Mouse (Mus musculus): Measurements from ENCODE around the gene Phgr1.

Phgr1 gene

GRCm38 (mm10) chr2:118779504-118780480 lies 7.2 kb downstream of the Phgr1 start, which contains the start of gene Disp2:
Gene Disp2, plus strand, starts transcription at chr2:118779719.
- peak; percentile 94 for DNase-seq (ENCODE audit: low spot score)

GRCm38 (mm10) chr2:118781115-118781514 lies 8.5 kb downstream of the Phgr1 start:
- DNase-seq (ENCODE audit: low spot score) = no peak

- no peak for DNase-seq (ENCODE audit: low spot score)
Measured at GRCm38 (mm10) chr2:118782303-118782702, 9.7 kb downstream of the Phgr1 start.

GRCm38 (mm10) chr2:118783093-118783492 lies 10.5 kb downstream of the Phgr1 start:
- DNase-seq (ENCODE audit: low spot score) = no peak

- DNase-seq (ENCODE audit: low spot score) = no peak
Measured at GRCm38 (mm10) chr2:118783663-118784062, 11.1 kb downstream of the Phgr1 start.

- no peak for DNase-seq (ENCODE audit: low spot score)
Measured at GRCm38 (mm10) chr2:118786525-118786924, 14.0 kb downstream of the Phgr1 start.

GRCm38 (mm10) chr2:118789501-118789900 lies 16.9 kb downstream of the Phgr1 start:
- no peak for DNase-seq (ENCODE audit: low spot score)

- no peak for DNase-seq (ENCODE audit: low spot score)
Measured at GRCm38 (mm10) chr2:118790221-118790550, 17.6 kb downstream of the Phgr1 start.

GRCm38 (mm10) chr2:118790551-118791525 lies 18.3 kb downstream of the Phgr1 start:
- DNase-seq (ENCODE audit: low spot score) = peak; percentile 72

GRCm38 (mm10) chr2:118791591-118792258 lies 19.2 kb downstream of the Phgr1 start:
- no peak for DNase-seq (ENCODE audit: low spot score)

GRCm38 (mm10) chr2:118792259-118792613 lies 19.7 kb downstream of the Phgr1 start:
- no peak for DNase-seq (ENCODE audit: low spot score)

GRCm38 (mm10) chr2:118793636-118794035 lies 21.1 kb downstream of the Phgr1 start:
- no peak for DNase-seq (ENCODE audit: low spot score)

GRCm38 (mm10) chr2:118802542-118803118 lies 30.1 kb downstream of the Phgr1 start:
- DNase-seq (ENCODE audit: low spot score) = no peak

- DNase-seq (ENCODE audit: low spot score) = no peak
Measured at GRCm38 (mm10) chr2:118804474-118804873, 31.9 kb downstream of the Phgr1 start.

- DNase-seq (ENCODE audit: low spot score) = no peak
Measured at GRCm38 (mm10) chr2:118805137-118805536, 32.6 kb downstream of the Phgr1 start.

- no peak for DNase-seq (ENCODE audit: low spot score)
Measured at GRCm38 (mm10) chr2:118805756-118806155, 33.2 kb downstream of the Phgr1 start.

- DNase-seq (ENCODE audit: low spot score) = no peak
Measured at GRCm38 (mm10) chr2:118806860-118807259, 34.3 kb downstream of the Phgr1 start.

GRCm38 (mm10) chr2:118810861-118811260 lies 38.3 kb downstream of the Phgr1 start:
- no peak for DNase-seq (ENCODE audit: low spot score)

- no peak for DNase-seq (ENCODE audit: low spot score)
Measured at GRCm38 (mm10) chr2:118812724-118813123, 40.2 kb downstream of the Phgr1 start.

GRCm38 (mm10) chr2:118813981-118814836 lies 41.6 kb downstream of the Phgr1 start, which contains the start of gene Knstrn:
Gene Knstrn, plus strand, starts transcription at chr2:118814003.
- DNase-seq (ENCODE audit: low spot score) = peak; percentile 91

- DNase-seq (ENCODE audit: low spot score) = no peak
Measured at GRCm38 (mm10) chr2:118822800-118823199, 50.2 kb downstream of the Phgr1 start.

All from urinary bladder, postnatal 14 days (tissue).